Mouse (Mus musculus) hindbrain, embryonic 15.5 days (tissue): ENCODE data around the gene Wfdc6b. TPM values are rescaled to one million over a fixed set of nuclear protein-coding genes. Genes with fewer than 3 reads are reported as not detected.

Experiments used
- polyA plus RNA-seq: library from polyadenylated mRNA; unstranded; fragments of >200 nt; fragmentation: Nextera tagmentation; extraction: Ambion mirVana; gene quantifications from 2 replicates; pipeline ENCODE4 v1.2.1, GENCODE M21; 2015

Wfdc6b gene
- polyA plus RNA-seq, 1 experiment from 2014 or later = not detected

Other genes starting within 250 kb of the Wfdc6b start
- gene Slpi, start 224.4 kb upstream of the Wfdc6b start, polyA plus RNA-seq = 0.25 and 0.65 TPM in 2 replicates
- 0.08 and 0.10 TPM in 2 replicates for gene Rbpjl, start 210.4 kb upstream of the Wfdc6b start, polyA plus RNA-seq
- 3.9 and 5.1 TPM in 2 replicates for gene Matn4, start 208.4 kb upstream of the Wfdc6b start, polyA plus RNA-seq
- gene Sdc4, start 169.6 kb upstream of the Wfdc6b start, polyA plus RNA-seq = 9.4 and 10.4 TPM in 2 replicates
- 82.7 and 88.2 TPM in 2 replicates for gene Sys1, start 156.6 kb upstream of the Wfdc6b start, polyA plus RNA-seq
- gene Gm20458, start 152.6 kb upstream of the Wfdc6b start, polyA plus RNA-seq = 5.0 and 6.6 TPM in 2 replicates
- gene Trp53tg5, start 139.8 kb upstream of the Wfdc6b start, polyA plus RNA-seq = not detected in 2 replicates
- gene Dbndd2, start 127.4 kb upstream of the Wfdc6b start, polyA plus RNA-seq = 22.8 and 23.1 TPM in 2 replicates
- 93.4 and 103 TPM in 2 replicates for gene Pigt, start 116.0 kb upstream of the Wfdc6b start, polyA plus RNA-seq
- 1.1 and 4.4 TPM in 2 replicates for gene Wfdc2, start 51.1 kb upstream of the Wfdc6b start, polyA plus RNA-seq
- not detected in 2 replicates for gene Spint3, start 40.1 kb upstream of the Wfdc6b start, polyA plus RNA-seq
- gene Wfdc6a, start 28.1 kb upstream of the Wfdc6b start, polyA plus RNA-seq = not detected in 2 replicates
- gene Eppin, start 19.9 kb upstream of the Wfdc6b start, polyA plus RNA-seq = 0.21 TPM in 1 of 2 replicates, not detected in the other
- not detected in 2 replicates for gene Wfdc8, start 104 bp downstream of the Wfdc6b start, polyA plus RNA-seq
- not detected in 2 replicates for gene Wfdc16, start 25.3 kb downstream of the Wfdc6b start, polyA plus RNA-seq
- gene Wfdc10, start 42.5 kb downstream of the Wfdc6b start, polyA plus RNA-seq = not detected in 2 replicates
- not detected in 2 replicates for gene Wfdc9, start 43.1 kb downstream of the Wfdc6b start, polyA plus RNA-seq
- gene Wfdc11, start 60.6 kb downstream of the Wfdc6b start, polyA plus RNA-seq = not detected in 2 replicates
- gene Wfdc13, start 71.6 kb downstream of the Wfdc6b start, polyA plus RNA-seq = not detected in 2 replicates
- not detected in 2 replicates for gene Spint4, start 85.0 kb downstream of the Wfdc6b start, polyA plus RNA-seq
- not detected in 2 replicates for gene Spint5, start 101.8 kb downstream of the Wfdc6b start, polyA plus RNA-seq
- gene Wfdc3, start 132.4 kb downstream of the Wfdc6b start, polyA plus RNA-seq = 1.6 and 1.7 TPM in 2 replicates
- gene Dnttip1, start 132.5 kb downstream of the Wfdc6b start, polyA plus RNA-seq = 54.6 and 57.6 TPM in 2 replicates
- gene Ube2c, start 156.4 kb downstream of the Wfdc6b start, polyA plus RNA-seq = 78.0 and 107 TPM in 2 replicates
- 0.97 and 2.4 TPM in 2 replicates for gene Tnnc2, start 166.4 kb downstream of the Wfdc6b start, polyA plus RNA-seq
- 39.6 and 44.8 TPM in 2 replicates for gene Snx21, start 172.3 kb downstream of the Wfdc6b start, polyA plus RNA-seq
- 21.4 and 21.5 TPM in 2 replicates for gene Acot8, start 191.4 kb downstream of the Wfdc6b start, polyA plus RNA-seq
- 16.8 TPM in 2 replicates for gene Zswim3, start 191.6 kb downstream of the Wfdc6b start, polyA plus RNA-seq
- 24.9 and 29.2 TPM in 2 replicates for gene Zswim1, start 209.2 kb downstream of the Wfdc6b start, polyA plus RNA-seq
- gene Spata25, start 215.0 kb downstream of the Wfdc6b start, polyA plus RNA-seq = 0.34 TPM in 1 of 2 replicates, not detected in the other
- 97.0 and 105 TPM in 2 replicates for gene Ctsa, start 219.4 kb downstream of the Wfdc6b start, polyA plus RNA-seq
- 6.3 and 7.9 TPM in 2 replicates for gene Neurl2, start 219.9 kb downstream of the Wfdc6b start, polyA plus RNA-seq
- gene Pltp, start 244.2 kb downstream of the Wfdc6b start, polyA plus RNA-seq = 123 and 129 TPM in 2 replicates